Mouse (Mus musculus): ENCODE measurements around the gene Slc22a18. TPM values are rescaled to one million over a fixed set of nuclear protein-coding genes. Genes with fewer than 3 reads are reported as not detected.

Slc22a18 gene
- polyA plus RNA-seq, 1 experiment, result 1.2 TPM

GRCm38 (mm10) chr7:143464811-143465560, 8.6 kb upstream of the Slc22a18 start:
- no peak for TF ChIP-seq POLR2A (IDR thresholded peaks at IDR 0.05; ENCODE audit: borderline replicate concordance, extremely low read depth, insufficient read depth, insufficient read length, poor library complexity, severe bottlenecking)
- no peak for TF ChIP-seq CTCF (IDR thresholded peaks at IDR 0.05; ENCODE audit: borderline replicate concordance, extremely low read depth, insufficient read depth, insufficient read length)
- DNase-seq (ENCODE audit: low read depth), result peak; percentile 72

GRCm38 (mm10) chr7:143466099-143466677, 7.3 kb upstream of the Slc22a18 start:
- peak; percentile 79 for DNase-seq (ENCODE audit: low read depth)
- TF ChIP-seq POLR2A (IDR thresholded peaks at IDR 0.05; ENCODE audit: borderline replicate concordance, extremely low read depth, insufficient read depth, insufficient read length, poor library complexity, severe bottlenecking), result no peak
- TF ChIP-seq CTCF (IDR thresholded peaks at IDR 0.05; ENCODE audit: borderline replicate concordance, extremely low read depth, insufficient read depth, insufficient read length), result peak; percentile 89

- TF ChIP-seq POLR2A (IDR thresholded peaks at IDR 0.05; ENCODE audit: borderline replicate concordance, extremely low read depth, insufficient read depth, insufficient read length, poor library complexity, severe bottlenecking) (no peak), CTCF (IDR thresholded peaks at IDR 0.05; ENCODE audit: borderline replicate concordance, extremely low read depth, insufficient read depth, insufficient read length) (no peak)
- peak; percentile 82 for DNase-seq (ENCODE audit: low read depth)
Observed at GRCm38 (mm10) chr7:143467714-143468113, 5.8 kb upstream of the Slc22a18 start.

DNA sequence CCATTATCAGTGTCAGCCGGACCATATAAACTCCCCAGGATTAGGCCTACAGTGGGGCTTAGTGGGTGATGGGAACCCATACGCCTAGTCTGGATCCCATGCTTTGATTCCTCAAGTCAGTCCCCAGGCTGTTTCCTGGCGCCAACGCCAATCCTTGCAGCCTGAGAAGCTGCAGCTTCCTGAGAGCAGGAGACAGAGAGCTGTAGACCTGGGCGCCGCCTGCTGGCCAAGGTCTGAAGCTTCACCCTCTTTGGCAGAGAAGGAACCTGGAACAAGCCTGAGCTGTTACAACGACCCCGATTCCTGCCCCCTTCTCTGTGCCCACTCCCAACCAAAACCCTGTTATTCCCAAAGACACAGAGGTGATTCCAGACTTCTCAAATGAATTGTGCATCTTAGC, 3.6 kb upstream of the Slc22a18 start:
- DNase-seq (ENCODE audit: low read depth), result peak; percentile 87
- TF ChIP-seq CTCF (IDR thresholded peaks at IDR 0.05; ENCODE audit: borderline replicate concordance, extremely low read depth, insufficient read depth, insufficient read length) (peak; percentile 95), POLR2A (IDR thresholded peaks at IDR 0.05; ENCODE audit: borderline replicate concordance, extremely low read depth, insufficient read depth, insufficient read length, poor library complexity, severe bottlenecking) (no peak)

DNA sequence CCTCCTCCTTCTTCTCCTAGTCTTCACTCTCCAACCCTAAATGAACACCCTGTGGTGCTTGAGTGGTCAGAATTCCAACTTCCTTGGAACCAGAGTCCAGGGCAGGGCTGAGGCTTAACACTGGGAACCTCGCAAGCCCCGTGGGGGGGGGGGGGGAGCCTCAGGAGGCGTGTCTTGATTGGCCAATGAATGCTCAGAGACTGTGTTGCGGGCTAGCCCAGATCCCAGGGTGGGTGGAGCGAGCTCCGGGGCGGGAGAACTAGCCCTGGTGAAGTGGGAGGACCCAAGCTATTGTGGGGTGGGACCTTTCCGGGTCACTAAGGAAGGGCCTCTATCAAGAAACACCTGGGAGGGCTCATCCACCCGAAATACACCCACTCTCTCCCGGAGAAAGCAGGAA, 1.3 kb downstream of the Slc22a18 start:
- TF ChIP-seq POLR2A (IDR thresholded peaks at IDR 0.05; ENCODE audit: borderline replicate concordance, extremely low read depth, insufficient read depth, insufficient read length, poor library complexity, severe bottlenecking) (no peak), CTCF (IDR thresholded peaks at IDR 0.05; ENCODE audit: borderline replicate concordance, extremely low read depth, insufficient read depth, insufficient read length) (no peak)
- no peak for DNase-seq (ENCODE audit: low read depth)

DNA sequence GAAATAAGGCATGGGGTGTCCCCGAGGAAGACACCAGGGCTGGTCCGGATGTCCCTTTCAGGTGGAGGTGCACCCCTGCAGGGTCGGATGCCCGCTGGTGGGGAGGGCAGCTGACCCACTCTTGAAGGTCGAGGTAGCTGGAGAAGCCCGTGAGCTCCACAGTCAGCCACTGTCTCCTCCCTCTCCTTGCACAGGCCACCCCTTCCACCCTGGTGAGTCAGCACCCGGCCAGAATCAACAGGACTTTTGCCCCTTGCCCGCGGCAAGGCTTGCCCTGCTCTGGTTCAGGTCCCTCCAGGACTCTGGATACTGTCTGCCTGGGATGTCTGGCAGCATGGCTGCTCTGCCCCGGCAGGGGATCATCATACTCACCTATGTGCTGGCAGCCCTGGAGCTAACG, 2.3 kb downstream of the Slc22a18 start:
- DNase-seq (ENCODE audit: low read depth), result no peak

GRCm38 (mm10) chr7:143476702-143477335, 3.3 kb downstream of the Slc22a18 start:
- TF ChIP-seq CTCF (IDR thresholded peaks at IDR 0.05; ENCODE audit: borderline replicate concordance, extremely low read depth, insufficient read depth, insufficient read length), result no peak
- no peak for DNase-seq (ENCODE audit: low read depth)

More for the DNA sequence above, 2.3 kb downstream of the Slc22a18 start:
- TF ChIP-seq POLR2A (IDR thresholded peaks at IDR 0.05; ENCODE audit: borderline replicate concordance, extremely low read depth, insufficient read depth, insufficient read length, poor library complexity, severe bottlenecking), result no peak
- no peak for TF ChIP-seq CTCF (IDR thresholded peaks at IDR 0.05; ENCODE audit: borderline replicate concordance, extremely low read depth, insufficient read depth, insufficient read length)

GRCm38 (mm10) chr7:143477800-143478199, 4.3 kb downstream of the Slc22a18 start:
- TF ChIP-seq POLR2A (IDR thresholded peaks at IDR 0.05; ENCODE audit: borderline replicate concordance, extremely low read depth, insufficient read depth, insufficient read length, poor library complexity, severe bottlenecking) (no peak), CTCF (IDR thresholded peaks at IDR 0.05; ENCODE audit: borderline replicate concordance, extremely low read depth, insufficient read depth, insufficient read length) (no peak)
- no peak for DNase-seq (ENCODE audit: low read depth)

DNA sequence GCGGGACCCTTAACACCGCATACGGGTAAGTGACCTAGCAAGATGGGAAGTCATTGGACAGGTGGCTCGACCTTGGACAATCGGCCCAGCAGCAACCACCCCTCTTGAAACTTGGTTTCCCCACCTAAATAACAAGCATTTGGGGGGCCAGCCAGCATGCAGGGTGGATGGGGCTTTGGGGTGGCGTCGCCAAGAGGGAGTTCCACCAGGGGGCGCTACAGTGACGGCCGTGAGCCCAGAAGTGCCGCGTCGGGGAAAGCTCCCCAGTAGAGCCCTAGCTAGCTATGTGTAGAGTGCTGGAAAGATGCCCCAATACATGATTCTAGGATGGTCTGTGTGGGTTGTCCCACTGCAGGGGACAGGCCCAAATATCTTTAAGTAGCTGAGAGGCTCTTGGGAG, 7.0 kb downstream of the Slc22a18 start:
- peak; percentile 41 for DNase-seq (ENCODE audit: low read depth)
- TF ChIP-seq POLR2A (IDR thresholded peaks at IDR 0.05; ENCODE audit: borderline replicate concordance, extremely low read depth, insufficient read depth, insufficient read length, poor library complexity, severe bottlenecking), result no peak
- peak; percentile 61 for TF ChIP-seq CTCF (IDR thresholded peaks at IDR 0.05; ENCODE audit: borderline replicate concordance, extremely low read depth, insufficient read depth, insufficient read length)

DNA sequence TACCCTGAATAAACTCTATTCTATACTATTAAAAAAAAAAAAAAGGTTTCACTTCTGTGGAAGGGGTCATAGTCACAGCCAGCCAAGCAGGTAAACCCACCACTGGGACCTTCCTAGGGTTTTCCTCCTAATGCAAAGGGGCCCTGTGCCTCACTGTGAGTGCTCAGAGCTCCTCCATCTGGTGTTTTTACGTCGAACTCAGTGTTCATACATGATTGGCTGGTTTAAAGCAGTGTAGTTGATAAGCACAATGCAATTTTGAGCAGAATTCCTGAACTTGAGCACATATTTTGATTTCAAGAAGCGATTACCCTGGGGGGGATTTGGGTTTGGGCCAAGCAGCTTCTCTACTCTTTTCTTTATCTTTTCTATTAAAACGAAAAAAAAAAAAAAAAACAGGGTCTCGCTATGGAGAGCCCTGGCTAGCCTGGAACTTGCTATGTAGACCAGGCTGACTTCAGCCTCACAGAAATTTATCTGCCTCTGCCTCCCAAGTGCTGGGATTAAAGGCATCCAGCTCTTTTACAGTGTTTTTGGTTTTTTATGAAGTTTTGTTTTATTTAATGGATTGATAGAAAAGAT, 8.4 kb downstream of the Slc22a18 start:
- no peak for DNase-seq (ENCODE audit: low read depth)
- no peak for TF ChIP-seq CTCF (IDR thresholded peaks at IDR 0.05; ENCODE audit: borderline replicate concordance, extremely low read depth, insufficient read depth, insufficient read length)
- no peak for TF ChIP-seq POLR2A (IDR thresholded peaks at IDR 0.05; ENCODE audit: borderline replicate concordance, extremely low read depth, insufficient read depth, insufficient read length, poor library complexity, severe bottlenecking)

DNA sequence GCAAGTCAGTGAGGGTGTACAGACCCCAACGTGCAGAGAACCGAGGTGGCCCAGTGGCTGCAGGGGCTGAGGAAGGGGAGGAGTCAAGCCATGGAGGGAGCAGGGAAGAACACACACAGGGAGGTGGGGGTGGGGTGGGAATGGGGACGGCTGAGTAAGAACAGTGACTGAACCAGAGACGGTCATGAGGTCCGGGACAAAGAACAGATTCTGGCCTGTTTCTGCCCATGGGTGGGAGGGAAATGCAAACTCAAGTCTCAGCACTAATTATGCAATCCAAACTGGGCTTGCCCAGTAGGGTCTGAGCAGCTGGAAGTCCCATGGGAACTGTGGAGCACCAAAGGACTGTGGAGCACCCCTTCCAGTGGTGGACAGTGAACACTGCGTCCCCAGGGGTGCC, 9.0 kb downstream of the Slc22a18 start:
- TF ChIP-seq POLR2A (IDR thresholded peaks at IDR 0.05; ENCODE audit: borderline replicate concordance, extremely low read depth, insufficient read depth, insufficient read length, poor library complexity, severe bottlenecking) (no peak), CTCF (IDR thresholded peaks at IDR 0.05; ENCODE audit: borderline replicate concordance, extremely low read depth, insufficient read depth, insufficient read length) (no peak)
- DNase-seq (ENCODE audit: low read depth), result no peak

Data from brain, embryonic 14.5 days (tissue).